Mouse (Mus musculus) Patski (cell line): Measurements from ENCODE around the gene Ift52. TPM values are rescaled to one million over a fixed set of nuclear protein-coding genes. Genes with fewer than 3 reads are reported as not detected.

Experiments used
- ATAC-seq: fragments of 100-300 bp; one replicate; pipeline ENCODE4 v1.8.0; 2021
- CTCF ChIA-PET: fragments of 350-600 bp; sonication (Branson Sonifier 250); formaldehyde crosslinking; loops from one replicate; lab custom pipeline; 2022; ENCODE audit warnings: inconsistent platforms; lab: Charles Lee
- POLR2A ChIA-PET: fragments of 350-600 bp; sonication (Branson Sonifier 250); formaldehyde crosslinking; loops from one replicate; lab custom pipeline; 2022; ENCODE audit warnings: antibody characterized with exemption, inconsistent platforms; lab: Charles Lee
- DNase-seq: peaks from one replicate; pipeline ENCODE4 v3.0.0-alpha.2; 2011; ENCODE audit warnings: low read depth, low spot score
- H3K27me3 ChIP-seq: fragments of 371-371 bp; one replicate; pipeline ENCODE4 v1.5.1; 2021
- CTCF ChIP-seq: fragments of 100-300 bp; IDR thresholded peaks from one replicate; pipeline ENCODE4 v1.5.1; 2021
- in situ Hi-C: fragments of 300-500 bp; cut with MboI; formaldehyde crosslinking; loops from 3 replicates; pipeline ENCODE4 v1.11.1; 2018; ENCODE audit warnings: low pct_unique_long_range_greater_than_20kb, mixed read lengths
- polyA plus RNA-seq: library from polyadenylated mRNA; unstranded; gene quantifications from one replicate; pipeline ENCODE4 v1.2.3, GENCODE M21; 2021

The Ift52 gene
- polyA plus RNA-seq, 1 experiment from 2014 or later, result 62.9 TPM

- in situ Hi-C loops, result loop anchor here (5.0 to 10.0 kb wide), 3 partner anchors 170 to 307 kb away; no protein-coding TSS in a partner anchor
- ATAC-seq (no peak), DNase-seq (no peak)
- no peaks in the 10 kb centered on the region for H3K27me3 ChIP-seq
- POLR2A ChIA-PET, result no interaction called here
- no peak for TF ChIP-seq CTCF
- CTCF ChIA-PET, result interaction anchor here (1.4 kb wide), 1 partner anchor 96 kb away, joined by 3 read pairs; no protein-coding TSS in a partner anchor
Measured at GRCm38 (mm10) chr2:163094909-163095308, 77.8 kb downstream of the Ift52 start.

Other genes starting within 250 kb of the Ift52 start
- gene Srsf6, start 85.8 kb upstream of the Ift52 start, polyA plus RNA-seq, result 200 TPM
- 0.09 TPM for gene L3mbtl1, start 73.9 kb upstream of the Ift52 start, polyA plus RNA-seq
- gene Sgk2, start 30.0 kb upstream of the Ift52 start, polyA plus RNA-seq, result 4.9 TPM
- gene Mybl2, start 37.3 kb downstream of the Ift52 start, polyA plus RNA-seq, result 11.1 TPM
- not detected for gene Gtsf1l, start 70.5 kb downstream of the Ift52 start, polyA plus RNA-seq
- not detected for gene Tox2, start 185.8 kb downstream of the Ift52 start, polyA plus RNA-seq